Mouse (Mus musculus) midbrain, postnatal 0 days (tissue): ENCODE measurements at regions not wholly inside any gene's neighbourhood (a gene's known extent, or its start where the extent isn't known, plus 50 kb on each side); places are given as distances from the start of the nearest gene placed in this dataset.

Source experiments
- ATAC-seq: fragments of 200-750 bp; cut with Nextera tagmentation; 2 replicates; pipeline ENCODE4 v1.8.0; 2017; ENCODE audit warnings: moderate number of reproducible peaks, mild to moderate bottlenecking, moderate TSS enrichment, moderate library complexity; ENCODE audit not compliant: low FRiP score
- DNase-seq: peaks from one replicate; pipeline ENCODE4 v3.0.0-alpha.2; 2015; ENCODE audit warnings: low spot score
- H3K27ac ChIP-seq: fragments of 300-500 bp; sonication (generic); 2 replicates; pipeline ENCODE4 v1.5.1; 2014; ENCODE audit warnings: low read depth, mild to moderate bottlenecking, low read length, mixed read lengths
- H3K27me3 ChIP-seq: fragments of 300-500 bp; sonication (generic); 2 replicates; pipeline ENCODE4 v1.6.1; 2014; ENCODE audit warnings: low read length, control low read depth, mixed read lengths; ENCODE audit not compliant: insufficient read depth
- H3K36me3 ChIP-seq: fragments of 300-500 bp; sonication (generic); 2 replicates; pipeline ENCODE4 v1.6.1; 2014; ENCODE audit warnings: low read length, control low read depth, mixed read lengths; ENCODE audit not compliant: insufficient read depth
- H3K4me1 ChIP-seq: fragments of 300-500 bp; sonication (generic); 2 replicates; pipeline ENCODE4 v1.6.1; 2014; ENCODE audit warnings: mild to moderate bottlenecking, control low read depth, antibody characterized with exemption, low read length, mixed read lengths; ENCODE audit not compliant: insufficient read depth
- H3K4me2 ChIP-seq: fragments of 300-500 bp; sonication (generic); 2 replicates; pipeline ENCODE4 v1.6.1; 2014; ENCODE audit warnings: low read depth, mild to moderate bottlenecking, low read length, mixed read lengths; ENCODE audit not compliant: poor library complexity, severe bottlenecking
- H3K4me3 ChIP-seq: fragments of 300-500 bp; sonication (generic); 2 replicates; pipeline ENCODE4 v1.5.1; 2014; ENCODE audit warnings: low read depth, mild to moderate bottlenecking, low read length, moderate library complexity
- H3K9ac ChIP-seq: fragments of 300-500 bp; sonication (generic); replicated peaks from 2 replicates; pipeline ENCODE4 v1.6.1; 2014; ENCODE audit warnings: mild to moderate bottlenecking, low read length, moderate library complexity, mixed read lengths; ENCODE audit not compliant: poor library complexity, severe bottlenecking
- H3K9me3 ChIP-seq: fragments of 300-500 bp; sonication (generic); 2 replicates; pipeline ENCODE4 v1.6.1; 2016; ENCODE audit warnings: low read length, control low read depth
- CTCF ChIP-seq: IDR thresholded peaks from 2 replicates; pipeline ENCODE4 v1.5.1; 2016; ENCODE audit warnings: antibody characterized with exemption, mild to moderate bottlenecking
- WGBS: fragments of 180-500 bp; shearing (Covaris S2); extraction: QIAGEN DNeasy Blood & Tissue Kit; methylation state at CpG from one replicate; pipeline ENCODE4 v1.1.7; 2014; 5-methylcytosine and 5-hydroxymethylcytosine counted together

DNA sequence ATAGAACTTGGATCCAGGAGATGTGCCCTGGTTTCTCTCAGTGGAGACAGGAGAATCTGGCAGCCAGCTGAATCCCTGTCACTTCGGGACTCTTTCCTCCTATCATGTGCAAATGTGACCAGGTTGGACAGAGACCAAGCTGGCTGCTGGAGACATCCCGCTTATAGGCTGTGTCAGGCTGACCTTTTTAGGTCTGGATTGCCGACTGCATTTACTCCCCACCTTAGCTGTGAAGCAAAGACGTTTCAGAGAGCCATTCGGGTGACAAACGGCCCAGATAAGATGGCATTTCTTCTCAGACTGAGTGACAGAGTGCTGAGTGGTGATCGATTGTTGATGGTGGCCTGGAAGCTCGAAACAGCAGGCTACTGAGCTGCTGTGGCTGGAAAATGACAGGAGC is 128.6 kb downstream of the Ifng start:
- Histone ChIP-seq H3K9ac (no peak overlapping the region), H3K4me2 (no peak overlapping the region), H3K36me3 (no peaks in the 10 kb centered on the region), H3K27me3 (no peaks in the 10 kb centered on the region), H3K4me1 (no peaks in the 10 kb centered on the region), H3K4me3 (no peak overlapping the region), H3K27ac (no peak overlapping the region), H3K9me3 (no peaks in the 10 kb centered on the region)
- TF ChIP-seq CTCF: no peak
- no peak for ATAC-seq
- 65% methylated on average over 8 of the region's 8 CpGs for WGBS
- DNase-seq: no peak

DNA sequence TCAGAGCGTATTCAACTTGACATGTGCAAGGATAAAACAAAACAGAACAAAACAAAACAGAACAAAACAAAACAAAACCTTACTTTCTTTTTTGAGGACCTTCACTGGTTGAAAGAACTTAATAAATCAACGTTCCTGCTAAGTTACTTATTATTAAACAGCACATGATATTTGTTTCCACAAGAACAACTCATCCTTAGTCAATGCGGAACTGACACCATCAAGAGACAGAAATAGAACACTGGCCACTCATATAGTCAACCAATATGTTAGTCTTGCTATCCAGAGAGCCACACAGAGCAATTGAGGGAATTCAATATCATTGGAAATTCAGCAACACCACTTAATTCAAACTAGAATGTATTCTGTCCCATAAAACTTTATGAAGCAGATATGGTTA is 132.4 kb downstream of the Ifng start:
- no peaks in the 10 kb centered on the region for H3K9me3 ChIP-seq
- no peak overlapping the region for H3K27ac ChIP-seq
- DNase-seq (no peak), ATAC-seq (no peak)
- no peaks in the 10 kb centered on the region for H3K4me1 ChIP-seq
- H3K27me3 ChIP-seq: no peaks in the 10 kb centered on the region
- no peak for TF ChIP-seq CTCF
- H3K4me2 ChIP-seq: no peak overlapping the region
- WGBS: 79% methylated on average over 3 of the region's 3 CpGs
- H3K4me3 ChIP-seq: no peak overlapping the region
- no peaks in the 10 kb centered on the region for H3K36me3 ChIP-seq
- H3K9ac ChIP-seq: no peak overlapping the region

DNA sequence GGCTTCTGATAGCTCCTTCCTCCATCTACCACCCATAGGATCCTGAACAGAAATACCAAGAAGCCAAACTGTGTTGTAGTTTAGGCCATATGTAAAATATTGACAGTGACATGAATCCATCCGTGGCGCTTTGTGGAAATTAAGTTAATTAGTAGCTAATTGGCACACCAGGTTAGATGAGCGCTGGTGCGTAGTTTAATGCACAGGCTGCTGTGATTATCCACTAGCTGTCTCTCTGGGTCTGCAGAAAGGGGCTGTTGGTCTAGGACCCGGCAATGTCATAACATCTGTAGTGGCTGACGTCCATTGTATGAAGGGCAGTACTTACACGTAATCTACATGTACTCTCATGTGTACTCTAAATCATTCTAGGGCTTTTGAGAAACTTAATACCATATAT is 134.7 kb downstream of the Ifng start:
- H3K4me3 ChIP-seq: no peak overlapping the region
- no peaks in the 10 kb centered on the region for H3K4me1 ChIP-seq
- DNase-seq (no peak), ATAC-seq (no peak)
- WGBS: 89% methylated on average over 7 of the region's 7 CpGs
- no peaks in the 10 kb centered on the region for H3K27me3 ChIP-seq
- no peak overlapping the region for H3K27ac ChIP-seq
- no peak overlapping the region for H3K4me2 ChIP-seq
- H3K36me3 ChIP-seq: no peaks in the 10 kb centered on the region
- H3K9me3 ChIP-seq: no peaks in the 10 kb centered on the region
- no peak for TF ChIP-seq CTCF
- no peak overlapping the region for H3K9ac ChIP-seq

DNA sequence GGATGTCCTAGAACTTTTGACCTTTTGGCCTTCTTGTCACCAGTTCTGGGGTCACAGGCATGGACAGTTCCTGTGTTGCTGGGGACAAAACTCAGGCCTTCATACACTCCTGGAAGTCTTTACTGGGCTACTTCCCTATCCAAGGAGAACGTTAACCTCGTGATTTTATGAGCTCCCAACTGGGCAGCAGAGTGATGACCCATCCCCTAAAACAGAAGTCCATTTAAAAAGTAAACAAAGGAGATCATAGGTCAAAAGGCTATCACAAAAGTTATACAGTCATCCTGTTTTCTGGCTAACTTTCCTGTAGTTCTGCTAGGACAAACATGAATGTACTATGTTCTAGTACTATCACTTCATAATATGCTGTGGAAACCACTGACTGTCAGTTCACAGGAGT is 140.5 kb downstream of the Ifng start:
- no peak overlapping the region for H3K27ac ChIP-seq
- DNase-seq (no peak), ATAC-seq (no peak)
- no peak overlapping the region for H3K4me3 ChIP-seq
- H3K9ac ChIP-seq: no peak overlapping the region
- H3K9me3 ChIP-seq: no peaks in the 10 kb centered on the region
- WGBS: 83% methylated on average over 2 of the region's 2 CpGs
- H3K36me3 ChIP-seq: no peaks in the 10 kb centered on the region
- no peak for TF ChIP-seq CTCF
- no peaks in the 10 kb centered on the region for H3K4me1 ChIP-seq
- H3K4me2 ChIP-seq: no peak overlapping the region
- H3K27me3 ChIP-seq: no peaks in the 10 kb centered on the region

DNA sequence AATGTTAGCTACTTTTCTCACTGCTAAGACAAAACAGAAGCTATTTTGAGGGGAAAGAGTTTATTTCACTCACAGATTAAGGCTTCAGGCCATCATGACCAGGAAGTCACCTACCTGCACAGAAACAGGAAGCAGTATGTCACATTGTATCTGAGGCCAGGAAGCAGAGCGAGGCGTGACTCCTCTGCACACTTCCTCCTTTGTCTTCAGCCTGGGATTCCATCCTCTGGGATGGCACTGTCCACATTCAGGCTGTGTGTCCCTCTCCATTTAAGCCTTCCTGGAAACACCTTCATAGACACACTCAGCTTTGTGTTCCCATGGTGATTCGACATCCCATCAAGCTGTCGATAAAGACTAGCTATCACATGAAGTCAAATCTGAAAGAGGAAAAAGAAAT is 145.0 kb downstream of the Ifng start:
- Histone ChIP-seq H3K4me1 (no peaks in the 10 kb centered on the region), H3K9me3 (no peaks in the 10 kb centered on the region), H3K27ac (no peak overlapping the region), H3K36me3 (no peaks in the 10 kb centered on the region), H3K9ac (no peak overlapping the region), H3K4me2 (no peak overlapping the region), H3K27me3 (no peaks in the 10 kb centered on the region), H3K4me3 (no peak overlapping the region)
- no peak for TF ChIP-seq CTCF
- DNase-seq (no peak), ATAC-seq (no peak)
- 83% methylated on average over 4 of the region's 4 CpGs for WGBS

DNA sequence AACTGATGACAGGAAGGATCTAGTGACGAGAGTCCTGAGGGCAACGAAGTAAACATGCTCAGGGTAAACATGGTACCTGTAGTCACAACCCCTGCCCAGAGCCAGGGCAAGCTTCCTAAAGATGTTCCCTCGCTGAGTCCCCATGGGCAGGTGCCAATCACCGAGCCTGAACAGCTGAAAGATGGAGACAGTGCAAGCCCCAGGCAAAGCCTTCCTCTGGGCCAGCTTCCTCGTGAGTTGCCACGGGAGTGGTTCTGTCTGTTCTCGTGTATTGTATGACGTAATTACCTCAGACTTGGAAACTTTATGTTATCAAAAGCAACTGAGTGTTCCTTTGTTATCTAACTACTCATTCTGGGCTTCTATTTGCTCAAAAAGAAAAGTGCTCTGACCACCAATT is 147.4 kb downstream of the Ifng start:
- Histone ChIP-seq H3K9ac (no peak overlapping the region), H3K4me3 (no peak overlapping the region), H3K4me1 (no peaks in the 10 kb centered on the region), H3K27ac (no peak overlapping the region), H3K9me3 (no peaks in the 10 kb centered on the region), H3K36me3 (no peaks in the 10 kb centered on the region), H3K27me3 (no peaks in the 10 kb centered on the region), H3K4me2 (no peak overlapping the region)
- 73% methylated on average over 8 of the region's 8 CpGs for WGBS
- no peak for TF ChIP-seq CTCF
- no peak for ATAC-seq
- DNase-seq: no peak
